Mouse (Mus musculus) limb, embryonic 13.5 days (tissue): Measurements from ENCODE around the gene Gm6614. TPM values are rescaled to one million over a fixed set of nuclear protein-coding genes. Genes with fewer than 3 reads are reported as not detected.

ENCODE experiments used
- ATAC-seq: fragments of 200-750 bp; cut with Nextera tagmentation; 2 replicates; pipeline ENCODE4 v1.8.0; 2017; ENCODE audit warnings: low read depth, moderate number of reproducible peaks, moderate TSS enrichment; ENCODE audit not compliant: low FRiP score
- H3K27ac ChIP-seq: fragments of 300-500 bp; sonication (generic); 2 replicates; pipeline ENCODE4 v1.5.1; 2015; ENCODE audit warnings: inconsistent platforms, mild to moderate bottlenecking, moderate library complexity
- H3K27me3 ChIP-seq: fragments of 300-500 bp; sonication (generic); 2 replicates; pipeline ENCODE4 v1.6.1; 2015; ENCODE audit warnings: mild to moderate bottlenecking, inconsistent platforms
- H3K36me3 ChIP-seq: fragments of 300-500 bp; sonication (generic); 2 replicates; pipeline ENCODE4 v1.6.1; 2015; ENCODE audit warnings: inconsistent platforms, mild to moderate bottlenecking, moderate library complexity
- H3K4me1 ChIP-seq: fragments of 300-500 bp; sonication (generic); 2 replicates; pipeline ENCODE4 v1.6.1; 2015; ENCODE audit warnings: inconsistent platforms
- H3K4me2 ChIP-seq: fragments of 300-500 bp; sonication (generic); replicated peaks from 2 replicates; pipeline ENCODE4 v1.6.1; 2015; ENCODE audit warnings: inconsistent platforms, mild to moderate bottlenecking, moderate library complexity
- H3K4me3 ChIP-seq: fragments of 300-500 bp; sonication (generic); 2 replicates; pipeline ENCODE4 v1.5.1; 2015; ENCODE audit warnings: moderate library complexity, mild to moderate bottlenecking, inconsistent platforms
- H3K9ac ChIP-seq: fragments of 300-500 bp; sonication (generic); 2 replicates; pipeline ENCODE4 v1.6.1; 2015; ENCODE audit warnings: mild to moderate bottlenecking, inconsistent platforms
- H3K9me3 ChIP-seq: fragments of 300-500 bp; sonication (generic); 2 replicates; pipeline ENCODE4 v1.6.1; 2016; ENCODE audit warnings: inconsistent platforms
- WGBS: fragments of 180-500 bp; shearing (Covaris S2); methylation state at CpG from one replicate; pipeline ENCODE4 v1.1.7; 2015; 5-methylcytosine and 5-hydroxymethylcytosine counted together
- polyA plus RNA-seq: library from polyadenylated mRNA; unstranded; fragments of >200 nt; fragmentation: Nextera tagmentation; extraction: Ambion mirVana; gene quantifications from 2 replicates; pipeline ENCODE4 v1.2.1, GENCODE M21; 2015

Gm6614 gene
- polyA plus RNA-seq, 1 experiment from 2014 or later = not detected

DNA sequence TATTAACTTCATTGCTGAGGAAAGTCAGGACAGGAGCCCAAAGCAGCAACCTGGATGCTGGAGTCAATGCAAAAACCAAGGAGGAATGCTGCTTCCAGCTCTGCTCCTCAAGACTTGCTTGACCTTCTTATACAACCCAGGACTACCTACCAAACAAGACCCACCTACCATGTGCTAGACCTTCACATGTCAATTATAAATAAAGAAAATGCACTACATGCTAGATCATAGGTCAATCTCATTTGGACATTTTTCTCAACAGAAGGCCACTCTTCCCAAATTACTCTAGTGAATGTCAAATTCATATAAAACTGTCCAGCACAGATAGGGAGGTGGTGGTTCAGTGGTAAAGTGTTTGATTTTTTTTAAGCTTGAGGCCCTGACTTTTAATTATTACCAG lies 64.4 kb downstream of the Gm6614 start, which contains the start of gene Slco1a1:
Slco1a1 (minus strand) TSS at position 101 of the 400 bp plus-strand sequence.
- Histone ChIP-seq H3K4me2 (no peak within 1 kb of the TSS), H3K4me1 (no peaks in the 10 kb centered on the region), H3K27me3 (no peaks in the 10 kb centered on the region), H3K9ac (no peak within 1 kb of the TSS), H3K36me3 (no peaks in the 10 kb centered on the region), H3K27ac (no peak within 1 kb of the TSS), H3K9me3 (no peaks in the 10 kb centered on the region), H3K4me3 (no peak within 1 kb of the TSS)
- no peak for ATAC-seq

GRCm38 (mm10) chr6:141940451-141940850 lies 70.8 kb downstream of the Gm6614 start:
- Histone ChIP-seq H3K9me3 (no peaks in the 10 kb centered on the region), H3K9ac (no peak overlapping the region), H3K27me3 (no peaks in the 10 kb centered on the region), H3K36me3 (no peaks in the 10 kb centered on the region), H3K4me1 (no peaks in the 10 kb centered on the region), H3K4me2 (no peak overlapping the region), H3K4me3 (no peak overlapping the region), H3K27ac (no peak overlapping the region)
- ATAC-seq = no peak
- WGBS = 70% methylated on average over 1 of the region's 1 CpGs

Other genes starting within 250 kb of the Gm6614 start
- 0.08 TPM in 1 of 2 replicates, not detected in the other for gene Gm5724, start 237.6 kb downstream of the Gm6614 start, polyA plus RNA-seq
- gene Slco1a4, start 155.2 kb downstream of the Gm6614 start, polyA plus RNA-seq = 0.08 TPM in 2 replicates
- not detected in 2 replicates for gene Slco1a1, start 64.5 kb downstream of the Gm6614 start, polyA plus RNA-seq
- gene Slco1a6, start 197.1 kb upstream of the Gm6614 start, polyA plus RNA-seq = not detected in 2 replicates